Mouse (Mus musculus) ES-E14 (cell line): Measurements from ENCODE around the gene Sez6l2. TPM values are rescaled to one million over a fixed set of nuclear protein-coding genes. Genes with fewer than 3 reads are reported as not detected.
A peak's percentile ranks its signal among the peaks of the same experiment; 100 is the strongest.
"Not testable (repeated sequence)": the region's sequence is repeated elsewhere in the genome, so short reads cannot be mapped to it uniquely, and the experiment has no call there.

Source experiments
- DNase-seq: peaks from one replicate; pipeline ENCODE4 v3.0.0-alpha.2; 2013; ENCODE audit warnings: low read depth, low spot score
- H3K27ac ChIP-seq: 2 replicates; pipeline ENCODE4 v1.5.1; 2012; ENCODE audit warnings: low read depth, mild to moderate bottlenecking, low read length, moderate library complexity, mixed read lengths; ENCODE audit not compliant: poor library complexity, insufficient read depth, severe bottlenecking
- H3K36me3 ChIP-seq: 2 replicates; pipeline ENCODE4 v1.6.1; 2012; ENCODE audit warnings: mild to moderate bottlenecking, low read length, moderate library complexity, mixed read lengths; ENCODE audit not compliant: control insufficient read depth, poor library complexity, insufficient read depth, severe bottlenecking
- H3K4me1 ChIP-seq, 2 experiments: fragments of 150-350 bp in 1 of 2; sonication (generic) in 1 of 2; 2 replicates each; pipeline ENCODE4 v1.6.1; 2012; ENCODE audit warnings: low read length in 2 of 2, mild to moderate bottlenecking in 1 of 2, mixed read lengths in 1 of 2; ENCODE audit not compliant: control insufficient read depth in 2 of 2, insufficient read depth in 2 of 2, poor library complexity in 1 of 2
- H3K4me3 ChIP-seq, 2 experiments: fragments of 150-350 bp in 1 of 2; sonication (generic) in 1 of 2; 2 replicates each; pipeline ENCODE4 v1.5.1; 2012; ENCODE audit warnings: low read length in 2 of 2, low read depth in 1 of 2, mild to moderate bottlenecking in 1 of 2, mixed read lengths in 1 of 2; ENCODE audit not compliant: insufficient read depth in 1 of 2, poor library complexity in 1 of 2, severe bottlenecking in 1 of 2
- H3K9ac ChIP-seq: 2 replicates; pipeline ENCODE4 v1.6.1; 2012; ENCODE audit warnings: low read depth, mild to moderate bottlenecking, low read length, mixed read lengths; ENCODE audit not compliant: poor library complexity, insufficient read depth, severe bottlenecking
- H3K9me3 ChIP-seq: fragments of 150-350 bp; sonication (generic); 2 replicates; pipeline ENCODE4 v1.6.1; 2012; ENCODE audit warnings: low read depth, mild to moderate bottlenecking, low read length; ENCODE audit not compliant: control insufficient read depth, insufficient read depth
- CHD2 ChIP-seq: IDR thresholded peaks from 2 replicates; pipeline ENCODE4 v1.6.1; 2014; ENCODE audit warnings: mild to moderate bottlenecking, low read depth, low read length, inconsistent platforms
- HCFC1 ChIP-seq: IDR thresholded peaks from 2 replicates; pipeline ENCODE4 v1.6.1; 2012; ENCODE audit warnings: low read length, inconsistent platforms, borderline replicate concordance; ENCODE audit not compliant: insufficient read depth
- MAFK ChIP-seq: IDR thresholded peaks from 2 replicates; pipeline ENCODE4 v1.6.1; 2014; ENCODE audit warnings: mild to moderate bottlenecking, low read depth, low read length, inconsistent platforms; ENCODE audit not compliant: insufficient read depth
- ZC3H11A ChIP-seq: IDR thresholded peaks from 2 replicates; pipeline ENCODE4 v1.6.1; 2012; ENCODE audit warnings: low read depth, mild to moderate bottlenecking, inconsistent platforms, low read length, borderline replicate concordance
- ZNF384 ChIP-seq: IDR thresholded peaks from 2 replicates; pipeline ENCODE4 v1.6.1; 2012; ENCODE audit warnings: low read depth, low read length, inconsistent platforms
- in situ Hi-C, 2 experiments: fragments of 600-800 bp; cut with MboI; formaldehyde crosslinking; loops; one replicate each; pipeline ENCODE4 v1.15.1; 2025; ENCODE audit warnings: low sequenced_read_pairs in 2 of 2, inconsistent platforms in 1 of 2; ENCODE audit not compliant: unreplicated experiment in 2 of 2
- total RNA-seq: library from RNA; depleted of rRNA; stranded (reverse); fragments of 300-350 nt; gene quantifications from 2 replicates; pipeline ENCODE4 v1.2.3, GENCODE M21; 2012; rRNA removed

The Sez6l2 gene
- total RNA-seq = 0.80 and 2.0 TPM in 2 replicates

- Histone ChIP-seq H3K4me3 (peak within 1 kb of the TSS; percentile 71 to 76), H3K9me3 (no peaks in the 10 kb centered on the region), H3K36me3 (no peaks in the 10 kb centered on the region), H3K27ac (no peak within 1 kb of the TSS), H3K4me1 (peaks cover 0 to 9% of the 10 kb centered on the region in 2 experiments; a peak in 1 of 4 replicates), H3K9ac (peak within 1 kb of the TSS; percentile 53)
- DNase-seq = peak; percentile 73
- in situ Hi-C loops = no loop called here
- TF ChIP-seq HCFC1 = 0 out of 2 replicates have a peak, but pooled peaks have one; percentile 14
- no peak for TF ChIP-seq MAFK
- TF ChIP-seq CHD2 = no peak
These were observed at the start of gene Sez6l2 for GRCm38 (mm10) chr7:126949793-126950646. Sez6l2 (plus strand) TSS chr7:126950563.

- Histone ChIP-seq H3K4me3 (no peak overlapping the region), H3K27ac (no peak overlapping the region), H3K9me3 (no peaks in the 10 kb centered on the region), H3K9ac (no peak overlapping the region), H3K36me3 (no peaks in the 10 kb centered on the region), H3K4me1 (peaks cover 0 to 7% of the 10 kb centered on the region in 2 experiments; a peak in 1 of 4 replicates)
- TF ChIP-seq ZNF384 (no peak), ZC3H11A (no peak), HCFC1 (no peak), MAFK (peak; percentile 77), CHD2 (no peak)
- DNase-seq = no peak
- in situ Hi-C loops = no loop called here
These were observed 44.8 kb upstream of the Sez6l2 start for GRCm38 (mm10) chr7:126905590-126905989.

- no peak for TF ChIP-seq ZC3H11A
- Histone ChIP-seq H3K4me3 (no peak overlapping the region), H3K36me3 (no peaks in the 10 kb centered on the region), H3K9me3 (no peaks in the 10 kb centered on the region), H3K9ac (no peak overlapping the region), H3K4me1 (no peaks in the 10 kb centered on the region), H3K27ac (no peak overlapping the region)
- in situ Hi-C loops = no loop called here
- DNase-seq = no peak
These were observed 35.5 kb upstream of the Sez6l2 start for GRCm38 (mm10) chr7:126914844-126915243.

GRCm38 (mm10) chr7:126918356-126918755 is 32.0 kb upstream of the Sez6l2 start:
- DNase-seq, H3K4me1 ChIP-seq, H3K9me3 ChIP-seq, H3K36me3 ChIP-seq, H3K4me3 ChIP-seq, H3K27ac ChIP-seq, H3K9ac ChIP-seq, in situ Hi-C loops: not testable (repeated sequence)

- no peaks in the 10 kb centered on the region for H3K4me1 ChIP-seq
- TF ChIP-seq HCFC1 (no peak), MAFK (peak; percentile 85)
- no peak overlapping the region for H3K27ac ChIP-seq
- H3K36me3 ChIP-seq = no peaks in the 10 kb centered on the region
- H3K9me3 ChIP-seq = no peaks in the 10 kb centered on the region
- in situ Hi-C loops = no loop called here
- H3K4me3 ChIP-seq = no peak overlapping the region
- H3K9ac ChIP-seq = no peak overlapping the region
- no peak for DNase-seq
These were observed 30.4 kb upstream of the Sez6l2 start for GRCm38 (mm10) chr7:126919973-126920372.
